Mouse (Mus musculus) cerebellum, adult 8-10 months (tissue): ENCODE measurements around the gene Pgls.

Source experiments
- DNase-seq: peaks from one replicate; pipeline ENCODE4 v3.0.0; 2022

Pgls gene

GRCm38 (mm10) chr8:71591471-71592373, at the start of gene Pgls:
Pgls (plus strand) TSS chr8:71592176.
- DNase-seq: peak; percentile 97

DNA sequence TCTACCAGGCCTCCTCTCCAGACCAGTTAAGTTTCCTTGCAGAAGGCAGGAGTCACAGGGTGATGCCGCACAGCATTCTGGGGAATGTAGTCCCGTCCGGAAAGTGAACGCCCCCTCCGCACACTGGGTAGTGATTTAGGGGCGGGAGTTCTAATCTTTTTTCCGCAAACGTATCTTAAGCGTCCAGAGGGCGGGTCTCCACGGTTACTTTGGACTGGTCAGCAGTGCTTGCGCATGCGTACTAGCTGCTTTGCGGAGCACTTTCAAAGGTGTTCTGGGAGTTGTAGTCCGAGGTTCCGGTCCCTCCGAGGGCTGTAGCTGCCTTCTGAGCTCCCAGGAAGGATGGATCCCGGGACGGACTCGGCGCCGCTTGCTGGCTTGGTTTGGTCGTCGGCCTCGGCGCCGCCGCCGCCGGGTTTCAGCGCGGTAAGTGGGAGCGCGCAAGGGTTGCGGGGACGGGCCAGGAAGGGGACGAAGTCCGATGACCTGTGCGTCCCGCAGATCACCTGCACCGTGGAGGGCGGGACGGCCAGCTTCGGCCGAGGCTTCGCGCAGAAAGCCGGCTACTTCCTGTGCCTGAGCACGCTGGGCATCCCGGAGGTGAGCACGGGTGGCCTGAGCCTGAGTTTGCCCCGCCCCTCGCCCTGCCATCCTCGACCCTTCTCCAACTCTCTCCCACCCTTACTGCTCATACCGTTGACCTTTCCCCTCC, 49.2 kb upstream of the Pgls start, which contains the start of gene Mvb12a:
Gene Mvb12a (plus strand): TSS at position 291 of the 712 bp plus-strand sequence.
- DNase-seq: peak; percentile 95

DNA sequence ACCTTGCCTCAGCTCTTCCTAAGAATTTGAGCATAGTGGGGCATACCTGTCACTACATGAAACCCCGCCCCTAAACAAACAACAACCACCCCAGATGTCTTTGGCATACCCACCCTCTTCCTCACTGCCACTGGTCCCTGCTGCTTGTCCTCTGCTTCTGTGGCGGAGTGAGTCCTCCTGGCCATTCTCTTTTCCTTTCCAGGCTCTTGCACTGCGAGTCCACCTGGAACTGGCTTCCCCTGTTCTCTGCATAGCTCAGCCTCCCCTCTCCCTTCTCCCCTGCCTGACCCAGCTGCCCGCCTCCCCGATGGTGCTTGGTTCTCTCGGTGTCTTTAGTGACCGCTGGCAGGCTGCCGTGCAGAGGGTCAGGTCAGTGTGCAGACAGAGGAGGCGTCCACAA, 48.2 kb upstream of the Pgls start:
- no peak for DNase-seq

DNA sequence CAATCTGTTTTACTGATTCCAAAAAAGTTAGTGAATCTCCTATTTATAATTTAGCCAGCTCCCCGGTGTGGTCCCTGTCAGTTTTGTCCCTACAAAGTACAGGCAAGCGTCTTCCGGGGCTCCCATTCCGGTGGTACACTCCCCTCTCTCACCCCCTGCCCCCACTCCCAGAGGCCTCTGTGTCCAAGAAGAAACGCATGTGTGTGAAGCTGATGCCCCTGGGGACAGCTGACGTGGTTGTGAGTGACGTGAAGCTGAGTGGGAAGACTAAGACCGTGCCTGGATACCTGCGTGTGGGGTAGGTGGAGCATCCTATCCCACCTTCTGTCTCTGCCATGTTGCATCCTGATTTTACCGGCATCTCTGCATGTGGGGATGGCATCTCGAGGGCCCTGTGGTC, 46.9 kb upstream of the Pgls start:
- no peak for DNase-seq

DNA sequence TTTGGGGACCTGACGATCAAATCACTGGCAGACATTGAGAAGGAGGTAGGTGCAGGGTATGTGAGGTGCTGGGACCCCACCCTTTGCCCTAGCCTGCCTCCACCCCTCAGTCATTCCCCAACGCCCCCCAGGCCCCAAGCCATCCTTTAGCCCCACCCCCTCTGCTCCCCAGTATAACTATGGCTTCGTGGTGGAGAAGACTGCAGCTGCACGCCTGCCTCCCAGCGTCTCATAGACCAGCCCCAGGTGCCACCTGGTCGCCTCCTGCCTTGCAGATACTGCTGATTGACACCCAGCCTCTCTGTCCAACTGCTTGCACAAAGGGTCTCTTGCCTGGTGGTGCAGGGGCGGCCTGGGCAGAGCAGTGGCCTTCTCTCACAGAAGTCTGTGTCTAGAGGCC, 44.4 kb upstream of the Pgls start:
- no peak for DNase-seq

- DNase-seq: no peak
These were observed 41.2 kb upstream of the Pgls start for GRCm38 (mm10) chr8:71550754-71551153.

- no peak for DNase-seq
These were observed 39.2 kb upstream of the Pgls start for GRCm38 (mm10) chr8:71552770-71553169.

- DNase-seq: no peak
These were observed 38.0 kb upstream of the Pgls start for GRCm38 (mm10) chr8:71554001-71554400.

DNA sequence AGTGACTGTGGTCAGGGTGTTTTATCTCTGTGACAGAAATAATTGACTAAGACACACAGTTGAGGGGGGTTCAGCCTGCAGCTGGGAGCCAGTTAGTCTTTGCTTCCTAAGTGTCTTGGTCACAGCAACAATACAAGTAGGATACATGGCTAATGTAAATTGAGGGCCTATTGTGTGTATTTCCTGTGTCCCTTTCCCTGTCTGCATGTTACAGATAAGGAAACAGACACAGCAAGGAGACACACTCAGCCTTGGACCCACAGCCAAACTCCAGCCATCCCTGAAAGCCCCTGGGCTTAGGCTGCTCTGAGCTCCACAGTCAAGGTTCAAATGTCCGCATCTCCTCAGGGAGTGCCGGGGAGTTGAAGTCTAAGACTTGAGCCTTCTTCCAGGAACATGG, 37.3 kb upstream of the Pgls start:
- no peak for DNase-seq

- DNase-seq: no peak
These were observed 33.7 kb upstream of the Pgls start, which contains the start of gene Tmem221 for GRCm38 (mm10) chr8:71558071-71558957. Tmem221 (minus strand) TSS chr8:71558871.

DNA sequence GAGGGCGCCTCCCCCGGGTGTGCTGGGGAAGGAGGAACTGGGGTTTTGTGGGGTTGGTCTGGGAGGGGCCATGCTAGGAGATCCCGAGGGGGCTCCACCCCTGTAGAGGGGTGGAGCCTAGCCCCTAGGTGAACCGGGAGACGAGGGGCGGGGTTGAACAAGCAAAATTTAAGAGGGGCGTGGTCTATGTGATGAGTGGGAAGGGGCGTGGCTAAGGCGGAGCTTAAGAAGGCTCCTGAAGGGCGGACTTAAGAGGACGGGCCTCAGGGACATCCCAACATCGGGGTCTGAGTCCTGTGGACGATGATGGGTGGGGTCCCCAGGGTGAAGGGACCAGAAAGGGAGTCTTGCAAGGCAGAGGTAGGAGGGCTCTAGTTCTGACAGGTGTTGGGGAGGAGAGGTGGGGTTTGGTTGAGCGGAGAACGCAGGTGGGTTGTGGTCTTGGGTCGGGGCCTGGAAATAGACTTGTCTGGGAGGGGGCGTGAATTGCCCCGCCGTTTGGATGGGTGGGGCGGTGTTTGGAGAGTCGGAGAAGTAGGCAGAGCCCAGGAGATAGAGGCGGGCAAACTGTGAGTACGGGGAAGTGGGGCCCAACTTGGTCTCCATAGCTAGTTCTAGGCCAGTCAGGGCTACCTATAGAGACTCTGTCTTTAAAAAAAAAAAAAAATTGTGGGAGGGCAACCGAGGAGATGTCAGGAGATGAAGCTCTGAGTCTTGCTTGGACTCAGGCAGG, 32.9 kb upstream of the Pgls start:
- no peak for DNase-seq

DNA sequence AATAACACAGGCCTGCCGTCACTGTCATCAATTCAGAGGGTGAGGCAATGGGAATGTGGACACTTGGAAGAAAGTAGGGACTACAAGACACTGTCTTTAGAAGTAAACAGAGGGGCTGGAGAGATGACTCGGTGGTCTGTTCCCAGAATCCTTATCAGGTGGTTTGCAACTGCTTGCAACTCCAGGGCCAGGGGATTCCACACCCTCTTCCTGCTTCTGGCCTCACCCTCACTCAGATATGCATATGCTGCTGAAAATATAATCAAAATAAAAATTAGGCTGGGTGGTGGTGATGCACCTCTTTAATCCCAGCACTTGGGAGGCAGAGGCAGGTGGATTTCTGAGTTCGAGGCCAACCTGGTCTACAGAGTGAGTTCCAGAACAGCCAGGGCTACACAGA, 31.9 kb upstream of the Pgls start:
- no peak for DNase-seq

GRCm38 (mm10) chr8:71560765-71561164, 31.2 kb upstream of the Pgls start:
- DNase-seq: no peak

DNA sequence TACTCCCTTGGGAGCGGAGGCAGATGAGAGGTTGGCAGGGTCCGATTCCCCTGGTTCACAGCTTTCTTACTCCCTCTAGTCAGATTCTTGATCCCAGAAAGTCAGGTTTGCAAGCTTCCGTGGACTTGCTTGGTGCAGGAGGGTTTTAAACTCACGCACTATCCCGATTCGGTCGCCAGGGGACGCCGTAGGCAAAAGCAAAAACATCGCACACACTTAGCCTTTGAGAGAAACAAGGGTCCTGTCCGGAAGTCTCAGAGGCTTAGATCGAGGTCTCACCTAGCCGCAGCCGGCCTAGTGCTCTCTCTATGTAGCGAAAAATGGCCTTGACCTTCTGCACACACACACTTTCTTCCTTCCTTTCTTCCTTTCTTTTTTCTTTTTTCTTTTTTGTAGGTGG, 30.6 kb upstream of the Pgls start:
- DNase-seq: peak; percentile 57

GRCm38 (mm10) chr8:71562751-71563150, 29.2 kb upstream of the Pgls start:
- peak; percentile 84 for DNase-seq

- DNase-seq: peak; percentile 21
These were observed 28.0 kb upstream of the Pgls start for GRCm38 (mm10) chr8:71563992-71564391.

GRCm38 (mm10) chr8:71566501-71566900, 25.5 kb upstream of the Pgls start, which contains the start of gene Nxnl1:
Nxnl1 (minus strand) TSS chr8:71566601.
- DNase-seq: no peak

DNA sequence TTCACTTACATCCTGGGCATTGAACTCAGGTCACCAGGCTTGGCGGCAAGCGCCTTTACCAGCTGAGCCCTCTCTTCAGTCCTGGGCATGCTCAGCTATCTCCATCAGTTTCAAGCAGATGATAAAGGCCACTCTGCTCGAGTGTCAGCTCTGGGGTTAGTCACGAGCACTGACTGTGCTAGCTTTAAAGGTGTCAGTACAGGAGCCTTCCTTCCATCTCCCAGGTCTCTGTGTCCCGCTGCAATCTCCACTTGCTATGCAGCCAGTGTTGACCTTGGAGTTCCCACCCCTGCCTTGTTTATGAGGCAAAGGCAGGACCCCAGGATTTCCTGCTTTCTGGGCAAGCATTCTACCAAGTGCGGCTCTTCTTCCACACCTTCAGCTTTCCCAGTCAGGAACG, 24.4 kb upstream of the Pgls start:
- DNase-seq: peak; percentile 16

DNA sequence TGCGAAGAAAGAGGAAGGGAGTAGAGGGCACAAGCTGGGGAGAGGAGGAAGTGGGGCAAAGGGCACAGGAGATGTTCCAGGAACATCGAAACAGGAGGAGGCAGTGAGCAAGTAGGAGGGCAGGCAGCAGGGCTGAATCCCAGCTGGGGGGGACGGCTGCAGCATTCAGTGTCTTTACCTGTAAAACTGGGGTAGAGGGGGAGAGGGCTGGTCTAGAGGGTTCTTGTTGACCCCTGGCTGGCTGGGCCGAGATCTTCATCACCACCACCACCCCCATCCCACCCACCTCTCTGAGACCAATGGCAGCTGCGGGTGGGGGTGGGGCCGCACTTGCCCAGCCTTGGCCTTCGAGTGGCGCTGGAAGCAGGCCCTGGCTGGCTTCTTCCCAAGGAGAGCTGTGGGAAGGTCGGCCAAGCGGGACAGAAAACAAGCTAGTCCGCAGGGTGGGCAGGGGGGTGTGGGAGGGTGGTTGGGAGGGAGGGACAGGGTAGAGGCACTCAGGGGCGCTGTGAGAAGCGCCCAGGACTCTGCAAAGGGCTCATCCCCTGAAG, 23.5 kb upstream of the Pgls start, which contains the start of gene Slc27a1:
Gene Slc27a1 (plus strand): TSS at position 496 of the 551 bp plus-strand sequence.
- peak; percentile 64 for DNase-seq

- DNase-seq: no peak
These were observed 23.0 kb upstream of the Pgls start for GRCm38 (mm10) chr8:71568941-71569340.
